In genomic region chr13:34814161-34815056, GRCm38 (mm10) we compare ENCODE assay signal across 8 mouse cellular contexts.
DNase-seq lines count a peak whose midpoint lies in the region; ATAC-seq and TF ChIP-seq lines count a peak whose summit lies in the region.

No protein-coding gene starts in this region.

- H3K4me2 ChIP-seq in forebrain, embryonic 11.5 days (ENCODE audit: low read depth, low read length, severe bottlenecking): peak overlapping the region; percentile 29; the same call in 1 of the 2 replicates
- peak overlapping the region; percentile 44 for H3K4me2 ChIP-seq in hindbrain, postnatal 0 days (ENCODE audit: low read depth, low read length)
- H3K4me2 ChIP-seq in liver, postnatal 0 days (ENCODE audit: low read depth, low read length): peak overlapping the region; percentile 45

- TF ChIP-seq EP300 in liver, postnatal 0 days (IDR thresholded peaks at IDR 0.05; ENCODE audit: low read depth): no peak

- 14% methylated on average over 18 of the region's 18 CpGs for WGBS in forebrain, embryonic 11.5 days
- WGBS in hindbrain, postnatal 0 days: 11% methylated on average over 18 of the region's 18 CpGs
- WGBS in liver, postnatal 0 days (ENCODE audit: insufficient replicate concordance): 34% methylated on average over 18 of the region's 18 CpGs

- no peak overlapping the region for H3K4me3 ChIP-seq in forebrain, embryonic 11.5 days (ENCODE audit: low read depth, low read length)
- H3K4me3 ChIP-seq in hindbrain, postnatal 0 days (ENCODE audit: low read length): no peak overlapping the region
- H3K4me3 ChIP-seq in liver, postnatal 0 days (ENCODE audit: low read depth, low read length): no peak overlapping the region

- H3K4me1 ChIP-seq in forebrain, embryonic 11.5 days (replicated peaks; ENCODE audit: control insufficient read depth, insufficient read depth, low read length): no peaks in the 10 kb centered on the region; the same call in 1 of the 2 replicates
- peaks cover 6% of the 10 kb centered on the region; the same call in 1 of the 2 replicates for H3K4me1 ChIP-seq in hindbrain, postnatal 0 days (ENCODE audit: insufficient read depth, low read length)
- peaks cover 6% of the 10 kb centered on the region; the same call in 1 of the 2 replicates for H3K4me1 ChIP-seq in liver, postnatal 0 days (ENCODE audit: insufficient read depth)

- no peaks in the 10 kb centered on the region for H3K36me3 ChIP-seq in forebrain, embryonic 11.5 days (ENCODE audit: control insufficient read depth, insufficient read depth, low read length)
- H3K36me3 ChIP-seq in hindbrain, postnatal 0 days (ENCODE audit: insufficient read depth, low read length): no peaks in the 10 kb centered on the region
- no peaks in the 10 kb centered on the region for H3K36me3 ChIP-seq in liver, postnatal 0 days (replicated peaks; ENCODE audit: insufficient read depth, low read length)

- H3K27me3 ChIP-seq in forebrain, embryonic 11.5 days (ENCODE audit: control insufficient read depth, insufficient read depth, low read length): no peaks in the 10 kb centered on the region
- no peaks in the 10 kb centered on the region for H3K27me3 ChIP-seq in hindbrain, postnatal 0 days (ENCODE audit: insufficient read depth, low read length)
- no peaks in the 10 kb centered on the region for H3K27me3 ChIP-seq in liver, postnatal 0 days (ENCODE audit: insufficient read depth, low read length)

- H3K9ac ChIP-seq in forebrain, embryonic 11.5 days (ENCODE audit: low read length): 0 out of 2 replicates have a peak overlapping the region, but pooled peaks have one; percentile 1
- peak overlapping the region; percentile 21; the same call in 1 of the 2 replicates for H3K9ac ChIP-seq in hindbrain, postnatal 0 days (replicated peaks; ENCODE audit: low read length)
- H3K9ac ChIP-seq in liver, postnatal 0 days (replicated peaks): no peak overlapping the region

- no peak for TF ChIP-seq CTCF in hindbrain, postnatal 0 days (IDR thresholded peaks at IDR 0.05; ENCODE audit: low read depth)
- TF ChIP-seq CTCF in liver, postnatal 0 days (IDR thresholded peaks at IDR 0.05; ENCODE audit: low read depth): no peak

- peak overlapping the region; percentile 79 for H3K27ac ChIP-seq in forebrain, embryonic 11.5 days (ENCODE audit: low read depth, low read length)
- peak overlapping the region; percentile 72 for H3K27ac ChIP-seq in hindbrain, postnatal 0 days
- no peak overlapping the region for H3K27ac ChIP-seq in liver, postnatal 0 days (ENCODE audit: low read depth)

- peak; percentile 27 for DNase-seq in layer of hippocampus, adult 11-12 months (ENCODE audit: low spot score)
- DNase-seq in layer of hippocampus, adult 9-10 months (ENCODE audit: low spot score): no peak
- peak; percentile 87 for DNase-seq in forebrain, embryonic 11.5 days (ENCODE audit: low spot score)
- peak; percentile 84 for DNase-seq in hindbrain, postnatal 0 days (ENCODE audit: low spot score)
- no peak for DNase-seq in liver, postnatal 0 days
- peak; percentile 10 for DNase-seq in right cerebral cortex, adult 18-20 months
- no peak for DNase-seq in urinary bladder, postnatal 10 days (ENCODE audit: low spot score)
- DNase-seq in adrenal gland, adult 18-20 months (ENCODE audit: low spot score in 2 of 2): no peak

- H3K9me3 ChIP-seq in forebrain, embryonic 11.5 days (ENCODE audit: control insufficient read depth, low read length): peaks cover 5% of the 10 kb centered on the region; the same call in 1 of the 2 replicates
- no peaks in the 10 kb centered on the region for H3K9me3 ChIP-seq in hindbrain, postnatal 0 days (ENCODE audit: low read length)
- H3K9me3 ChIP-seq in liver, postnatal 0 days (ENCODE audit: low read length): peaks cover 3% of the 10 kb centered on the region; the same call in 1 of the 2 replicates

- ATAC-seq in forebrain, embryonic 11.5 days (replicated peaks; ENCODE audit: low FRiP score): peak; percentile 96
- ATAC-seq in hindbrain, postnatal 0 days: peak; percentile 94
- no peak; the same call in 1 of the 2 replicates for ATAC-seq in liver, postnatal 0 days

Comparison
In these comparisons a context has a peak if more than half of its experiments do, and no peak if none do; other contexts are left out.
1. DNase-seq: peak in layer of hippocampus, adult 11-12 months (single experiment), forebrain, embryonic 11.5 days (single experiment), hindbrain, postnatal 0 days (single experiment) and right cerebral cortex, adult 18-20 months (single experiment); none in layer of hippocampus, adult 9-10 months (single experiment), liver, postnatal 0 days (single experiment), urinary bladder, postnatal 10 days (single experiment) and adrenal gland, adult 18-20 months (0 of 2).
2. Peak in every context shown above with its lines, with median percentiles within 50 percentile points of each other: H3K4me2 ChIP-seq.